Mouse (Mus musculus) MEL (cell line): ENCODE results near the gene Pygm. TPM values are rescaled to one million over a fixed set of nuclear protein-coding genes. Genes with fewer than 3 reads are reported as not detected.

Source experiments
- DNase-seq: peaks from one replicate; pipeline ENCODE4 v3.0.0; 2011; ENCODE audit warnings: low read depth, low spot score
- H3K27ac ChIP-seq: 2 replicates; pipeline ENCODE4 v1.5.1; 2012; ENCODE audit warnings: low read depth, mild to moderate bottlenecking, control low read depth, low read length, moderate library complexity; ENCODE audit not compliant: control insufficient read depth
- H3K27me3 ChIP-seq, 2 experiments: fragments of 150-350 bp in 1 of 2; sonication (generic) in 1 of 2; 2 replicates each; pipeline ENCODE4 v1.6.1; 2012; ENCODE audit warnings: low read length in 2 of 2, mild to moderate bottlenecking in 2 of 2, improper control_type of control experiment in 1 of 2, moderate library complexity in 1 of 2; ENCODE audit not compliant: insufficient read depth in 2 of 2, control insufficient read depth in 1 of 2
- H3K36me3 ChIP-seq, 2 experiments: 2 replicates each; pipeline ENCODE4 v1.6.1; 2012 to 2014; ENCODE audit warnings: low read length in 2 of 2, improper control_type of control experiment in 1 of 2, inconsistent platforms in 1 of 2, mild to moderate bottlenecking in 1 of 2; ENCODE audit not compliant: insufficient read depth in 2 of 2, control insufficient read depth in 1 of 2
- H3K4me1 ChIP-seq, 2 experiments: fragments of 150-350 bp in 1 of 2; sonication (generic) in 1 of 2; 2 replicates each; pipeline ENCODE4 v1.6.1; 2012; ENCODE audit warnings: low read length in 2 of 2, improper control_type of control experiment in 1 of 2, mild to moderate bottlenecking in 1 of 2; ENCODE audit not compliant: insufficient read depth in 2 of 2, control insufficient read depth in 1 of 2
- H3K4me3 ChIP-seq, 2 experiments: fragments of 150-350 bp in 1 of 2; sonication (generic) in 1 of 2; 2 replicates each; pipeline ENCODE4 v1.5.1; 2012; ENCODE audit warnings: low read depth in 2 of 2, low read length in 2 of 2, mild to moderate bottlenecking in 2 of 2, moderate library complexity in 2 of 2, control low read depth in 1 of 2, improper control_type of control experiment in 1 of 2; ENCODE audit not compliant: control insufficient read depth in 1 of 2, insufficient read depth in 1 of 2
- H3K79me2 ChIP-seq: 2 replicates; pipeline ENCODE4 v1.6.1; 2012; ENCODE audit warnings: mild to moderate bottlenecking, low read length, moderate library complexity; ENCODE audit not compliant: control insufficient read depth, poor library complexity, insufficient read depth
- H3K9ac ChIP-seq: 2 replicates; pipeline ENCODE4 v1.6.1; 2012; ENCODE audit warnings: low read depth, mild to moderate bottlenecking, control low read depth, low read length, moderate library complexity; ENCODE audit not compliant: control insufficient read depth, poor library complexity, severe bottlenecking
- H3K9me3 ChIP-seq: fragments of 150-350 bp; sonication (generic); replicated peaks from 2 replicates; pipeline ENCODE4 v1.6.1; 2012; ENCODE audit warnings: mild to moderate bottlenecking, low read length, improper control_type of control experiment, moderate library complexity; ENCODE audit not compliant: insufficient read depth
- BHLHE40 ChIP-seq: IDR thresholded peaks from 2 replicates; pipeline ENCODE4 v1.6.1; 2012; ENCODE audit warnings: low read depth, mild to moderate bottlenecking, inconsistent platforms, low read length, improper control_type of control experiment, borderline replicate concordance
- CTCF ChIP-seq, 3 experiments: IDR thresholded peaks in 2 of 3; conservative IDR thresholded peaks in 1 of 3; 2 replicates each; pipeline ENCODE4 v1.5.1; 2011 to 2012; ENCODE audit warnings: low read length in 3 of 3, low read depth in 2 of 3, mild to moderate bottlenecking in 2 of 3, improper control_type of control experiment in 1 of 3, inconsistent platforms in 1 of 3, mixed read lengths in 1 of 3, moderate library complexity in 1 of 3; ENCODE audit not compliant: control insufficient read depth in 1 of 3, insufficient read depth in 1 of 3, poor library complexity in 1 of 3, severe bottlenecking in 1 of 3
- ELF1 ChIP-seq: IDR thresholded peaks from 2 replicates; pipeline ENCODE4 v1.6.1; 2014; ENCODE audit warnings: low read depth, mild to moderate bottlenecking, inconsistent platforms, low read length, improper control_type of control experiment, moderate library complexity
- EP300 ChIP-seq, 2 experiments: IDR thresholded peaks; 2 replicates each; pipeline ENCODE4 v1.6.1; 2011; ENCODE audit warnings: improper control_type of control experiment in 2 of 2, low read length in 2 of 2, low read depth in 1 of 2, mild to moderate bottlenecking in 1 of 2
- HCFC1 ChIP-seq: IDR thresholded peaks from 2 replicates; pipeline ENCODE4 v1.6.1; 2012; ENCODE audit warnings: low read depth, mild to moderate bottlenecking, inconsistent platforms, low read length, improper control_type of control experiment, moderate library complexity
- JUND ChIP-seq: IDR thresholded peaks from 2 replicates; pipeline ENCODE4 v1.6.1; 2011; ENCODE audit warnings: low read depth, mild to moderate bottlenecking, improper control_type of control experiment, low read length
- KAT2A ChIP-seq: conservative IDR thresholded peaks from 2 replicates; pipeline ENCODE4 v1.6.1; 2012; ENCODE audit warnings: low read depth, low read length, improper control_type of control experiment, inconsistent platforms
- MAFK ChIP-seq: IDR thresholded peaks from 2 replicates; pipeline ENCODE4 v1.6.1; 2011; ENCODE audit warnings: low read depth, mild to moderate bottlenecking, low read length, improper control_type of control experiment, borderline replicate concordance
- MYB ChIP-seq: IDR thresholded peaks from 2 replicates; pipeline ENCODE4 v1.6.1; 2011; ENCODE audit warnings: mild to moderate bottlenecking, low read depth, low read length, improper control_type of control experiment
- MYC ChIP-seq: IDR thresholded peaks from 2 replicates; pipeline ENCODE4 v1.6.1; 2011; ENCODE audit warnings: low read depth, mild to moderate bottlenecking, low read length, improper control_type of control experiment, moderate library complexity
- NELFE ChIP-seq: IDR thresholded peaks from 2 replicates; pipeline ENCODE4 v1.6.1; 2011; ENCODE audit warnings: low read depth, low read length, improper control_type of control experiment
- NRF1 ChIP-seq: IDR thresholded peaks from 2 replicates; pipeline ENCODE4 v1.6.1; 2014; ENCODE audit warnings: low read depth, mild to moderate bottlenecking, inconsistent platforms, low read length, improper control_type of control experiment, moderate library complexity; ENCODE audit not compliant: poor library complexity, insufficient read depth, severe bottlenecking
- POLR2AphosphoS2 ChIP-seq: IDR thresholded peaks from 2 replicates; pipeline ENCODE4 v1.6.1; 2011; ENCODE audit warnings: low read length, improper control_type of control experiment
- POLR2AphosphoS5 ChIP-seq: IDR thresholded peaks from 2 replicates; pipeline ENCODE4 v1.6.1; 2012; ENCODE audit warnings: low read depth, borderline replicate concordance, mild to moderate bottlenecking, inconsistent platforms, low read length, moderate library complexity, mixed read lengths
- RAD21 ChIP-seq: IDR thresholded peaks from 2 replicates; pipeline ENCODE4 v1.6.1; 2011; ENCODE audit warnings: mild to moderate bottlenecking, low read depth, low read length, improper control_type of control experiment
- RCOR1 ChIP-seq: IDR thresholded peaks from 2 replicates; pipeline ENCODE4 v1.6.1; 2012; ENCODE audit warnings: low read depth, mild to moderate bottlenecking, inconsistent platforms, low read length, improper control_type of control experiment
- SIN3A ChIP-seq: IDR thresholded peaks from 2 replicates; pipeline ENCODE4 v1.6.1; 2012; ENCODE audit warnings: low read length, improper control_type of control experiment, inconsistent platforms
- TBP ChIP-seq: IDR thresholded peaks from 2 replicates; pipeline ENCODE4 v1.8.0; 2011; ENCODE audit warnings: low read depth, low read length, improper control_type of control experiment
- UBTF ChIP-seq: IDR thresholded peaks from 2 replicates; pipeline ENCODE4 v1.6.1; 2012; ENCODE audit warnings: low read depth, mild to moderate bottlenecking, inconsistent platforms, low read length, improper control_type of control experiment, moderate library complexity, borderline replicate concordance; ENCODE audit not compliant: insufficient read depth
- polyA plus RNA-seq, 2 experiments: library from polyadenylated mRNA; stranded (reverse) in 1 of 2; unstranded in 1 of 2; fragments of >175 nt in 1 of 2; fragments of >200 nt in 1 of 2; gene quantifications; 2 replicates each; pipeline versions ENCODE4 v1.2.1 to v1.2.4; 2012; ENCODE audit warnings: low replicate concordance in 2 of 2, low read depth in 1 of 2; ENCODE audit not compliant: insufficient read length in 2 of 2, insufficient read depth in 1 of 2, missing spikeins in 1 of 2
- total RNA-seq: library from RNA; depleted of rRNA; stranded (reverse); fragments of 300-350 nt; gene quantifications from 2 replicates; pipeline ENCODE4 v1.2.3, GENCODE M21; 2012

Pygm gene
- total and polyA plus RNA-seq, 3 experiments, result 0.73 to 3.3 TPM; not detected in 1

GRCm38 (mm10) chr19:6346661-6347060, 37.5 kb upstream of the Pygm start:
- H3K9me3 ChIP-seq, result no peaks in the 10 kb centered on the region
- no peaks in the 10 kb centered on the region; a peak in 1 of 4 replicates for H3K36me3 ChIP-seq
- H3K9ac ChIP-seq, result no peak overlapping the region
- H3K4me3 ChIP-seq, result no peak overlapping the region
- no peaks in the 10 kb centered on the region for H3K79me2 ChIP-seq
- peaks cover 0 to 2% of the 10 kb centered on the region in 2 experiments; a peak in 2 of 4 replicates for H3K4me1 ChIP-seq
- H3K27me3 ChIP-seq, result no peaks in the 10 kb centered on the region
- no peak overlapping the region for H3K27ac ChIP-seq
- DNase-seq, result no peak
- TF ChIP-seq CTCF (IDR thresholded peaks at IDR 0.05 in 2 of 3, conservative IDR thresholded peaks at IDR 0.05 in 1 of 3; ENCODE audit: control insufficient read depth in 1 of 3, insufficient read depth in 1 of 3, low read depth in 2 of 3, low read length in 3 of 3, poor library complexity in 1 of 3, severe bottlenecking in 1 of 3) (no peak), TBP (no peak), SIN3A (no peak), EP300 (IDR thresholded peaks at IDR 0.05; ENCODE audit: low read depth in 1 of 2, low read length in 2 of 2) (no peak), BHLHE40 (no peak), RCOR1 (no peak), POLR2AphosphoS2 (no peak), MYC (no peak), NELFE (no peak)
- TF ChIP-seq, all 39 proteins: peak for 0

GRCm38 (mm10) chr19:6347615-6348014, 36.6 kb upstream of the Pygm start:
- no peak overlapping the region for H3K27ac ChIP-seq
- DNase-seq, result no peak
- H3K79me2 ChIP-seq, result no peaks in the 10 kb centered on the region
- H3K9me3 ChIP-seq, result no peaks in the 10 kb centered on the region
- H3K4me3 ChIP-seq, result no peak overlapping the region
- peaks cover 0 to 2% of the 10 kb centered on the region in 2 experiments; a peak in 2 of 4 replicates for H3K4me1 ChIP-seq
- no peak overlapping the region for H3K9ac ChIP-seq
- no peaks in the 10 kb centered on the region for H3K27me3 ChIP-seq
- no peaks in the 10 kb centered on the region; a peak in 1 of 4 replicates for H3K36me3 ChIP-seq
- TF ChIP-seq NELFE (no peak), MAFK (no peak), MYB (no peak), UBTF (no peak), RCOR1 (no peak), CTCF (IDR thresholded peaks at IDR 0.05 in 2 of 3, conservative IDR thresholded peaks at IDR 0.05 in 1 of 3; ENCODE audit: control insufficient read depth in 1 of 3, insufficient read depth in 1 of 3, low read depth in 2 of 3, low read length in 3 of 3, poor library complexity in 1 of 3, severe bottlenecking in 1 of 3) (no peak), KAT2A (no peak), NRF1 (no peak), ELF1 (no peak), POLR2AphosphoS5 (no peak), HCFC1 (no peak), JUND (no peak), RAD21 (no peak), POLR2AphosphoS2 (no peak), TBP (no peak), EP300 (IDR thresholded peaks at IDR 0.05; ENCODE audit: low read depth in 1 of 2, low read length in 2 of 2) (no peak)
